Mouse (Mus musculus) heart, postnatal 0 days (tissue): Measurements from ENCODE around the gene Gm17651.

ENCODE experiments used
- CTCF ChIP-seq: IDR thresholded peaks from 2 replicates; pipeline ENCODE4 v1.5.1; 2016; ENCODE audit warnings: antibody characterized with exemption, control low read depth, low read depth
- EP300 ChIP-seq: IDR thresholded peaks from 2 replicates; pipeline ENCODE4 v1.6.1; 2016; ENCODE audit warnings: antibody characterized with exemption, low read depth

GRCm38 (mm10) chr3:97651604-97652003, 22.9 kb downstream of the Gm17651 start:
- TF ChIP-seq EP300 (no peak), CTCF (no peak)
